Mouse (Mus musculus) spleen, adult 2 months (tissue): ENCODE data around the gene Nav2.

ENCODE experiments used
- CTCF ChIP-seq: fragments of 200-500 bp; IDR thresholded peaks from 2 replicates; pipeline ENCODE4 v1.5.1; 2011; ENCODE audit warnings: mild to moderate bottlenecking, inconsistent platforms; ENCODE audit not compliant: insufficient read depth, insufficient read length, insufficient replicate concordance; ENCODE audit errors: extremely low read depth
- POLR2A ChIP-seq: fragments of 200-500 bp; IDR thresholded peaks from 2 replicates; pipeline ENCODE4 v1.6.1; 2011; ENCODE audit warnings: low read depth, low read length, inconsistent platforms

DNA sequence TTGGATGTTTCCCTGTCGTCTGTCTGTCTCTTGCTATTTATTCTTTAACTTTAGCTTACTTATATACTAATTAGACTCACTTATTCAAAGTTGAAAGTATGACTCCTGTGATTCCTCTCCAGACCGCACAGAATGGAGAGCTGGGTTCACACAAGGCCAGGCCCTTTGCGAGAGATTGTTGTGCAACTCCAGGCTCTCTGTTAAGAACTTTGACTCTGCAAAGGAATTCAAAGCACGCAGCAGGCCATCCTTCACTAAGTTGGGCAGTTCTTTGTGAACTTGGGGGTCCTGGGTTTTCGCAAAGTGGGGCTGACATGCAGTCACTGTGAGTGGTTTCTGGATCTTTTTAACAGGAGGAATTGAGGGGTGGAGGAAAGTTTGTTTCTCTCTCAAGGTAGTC is 95.9 kb downstream of the Nav2 start:
- TF ChIP-seq CTCF (no peak), POLR2A (no peak)
